Mouse (Mus musculus): ENCODE results near the gene Rita1. TPM values are rescaled to one million over a fixed set of nuclear protein-coding genes. Genes with fewer than 3 reads are reported as not detected.

The Rita1 gene
- total RNA-seq, 1 experiment from 2014 or later = 0.81 TPM

- ATAC-seq (ENCODE audit: extremely low read depth, insufficient number of reproducible peaks, low FRiP score, poor library complexity, severe bottlenecking) = no peak
These were observed 32.3 kb downstream of the Rita1 start for GRCm38 (mm10) chr5:120579898-120580626.

GRCm38 (mm10) chr5:120579211-120579897 lies 33.0 kb downstream of the Rita1 start:
- peak; percentile 42 for ATAC-seq (ENCODE audit: extremely low read depth, insufficient number of reproducible peaks, low FRiP score, poor library complexity, severe bottlenecking)

- peak; percentile 40 for ATAC-seq (ENCODE audit: extremely low read depth, insufficient number of reproducible peaks, low FRiP score, poor library complexity, severe bottlenecking)
These were observed 33.8 kb downstream of the Rita1 start for GRCm38 (mm10) chr5:120578504-120579081.

DNA sequence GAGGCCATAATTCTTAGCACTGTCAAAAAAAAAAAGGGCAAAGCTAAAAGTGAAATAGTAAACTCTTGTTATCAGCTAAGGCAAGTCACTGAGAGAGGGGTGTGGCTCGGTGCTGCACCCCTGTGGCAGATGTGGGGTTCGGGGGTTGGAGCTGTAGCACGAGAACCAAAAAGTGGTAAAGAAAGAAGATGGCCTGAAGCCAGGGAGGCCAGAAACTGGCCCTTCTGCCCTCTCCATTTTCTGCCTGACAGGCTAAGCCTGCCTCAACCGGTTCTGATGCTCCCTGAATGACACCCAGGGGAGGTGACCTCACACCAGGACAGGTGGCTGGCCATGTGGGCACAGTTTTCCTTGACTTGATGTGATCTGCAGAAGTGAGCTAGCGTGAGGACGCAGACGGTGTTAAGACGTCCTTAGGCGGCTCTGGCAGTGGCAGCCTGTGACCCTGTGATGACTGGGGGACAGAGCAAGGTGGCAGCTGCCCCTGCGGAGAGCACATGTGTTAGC lies 34.4 kb downstream of the Rita1 start:
- ATAC-seq (ENCODE audit: extremely low read depth, insufficient number of reproducible peaks, low FRiP score, poor library complexity, severe bottlenecking) = 0 out of 2 replicates have a peak, but pooled peaks have one; percentile 14

DNA sequence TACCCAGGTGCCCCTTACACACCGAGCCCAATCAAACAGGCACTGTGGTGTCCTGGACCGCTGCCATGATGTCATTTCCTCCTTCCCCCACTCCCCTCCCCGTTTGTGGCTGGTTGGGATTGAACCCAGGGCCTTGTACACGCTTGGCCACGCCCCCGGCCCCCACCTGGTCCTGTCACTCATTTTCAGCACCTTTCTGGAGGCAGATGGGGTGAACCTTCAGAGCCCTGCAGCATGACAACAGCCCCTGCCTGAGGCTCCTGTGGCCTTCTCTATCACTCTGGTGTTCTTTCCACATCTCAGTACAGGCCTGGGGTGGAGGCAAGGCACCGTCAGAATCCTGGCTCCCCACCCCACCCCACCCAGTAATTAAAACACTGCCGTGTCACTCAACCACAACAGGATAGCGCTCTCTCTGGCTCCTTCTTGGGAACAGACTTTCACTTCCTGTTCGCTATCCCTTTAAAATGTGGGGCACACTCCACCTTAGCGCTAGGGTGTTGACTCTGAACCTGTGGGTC lies 35.5 kb downstream of the Rita1 start:
- no peak for ATAC-seq (ENCODE audit: extremely low read depth, insufficient number of reproducible peaks, low FRiP score, poor library complexity, severe bottlenecking)

GRCm38 (mm10) chr5:120574469-120575063 lies 37.8 kb downstream of the Rita1 start:
- no peak for ATAC-seq (ENCODE audit: extremely low read depth, insufficient number of reproducible peaks, low FRiP score, poor library complexity, severe bottlenecking)

- no peak for ATAC-seq (ENCODE audit: extremely low read depth, insufficient number of reproducible peaks, low FRiP score, poor library complexity, severe bottlenecking)
These were observed 41.2 kb downstream of the Rita1 start for GRCm38 (mm10) chr5:120571056-120571740.

GRCm38 (mm10) chr5:120570289-120570897 lies 42.0 kb downstream of the Rita1 start:
- ATAC-seq (ENCODE audit: extremely low read depth, insufficient number of reproducible peaks, low FRiP score, poor library complexity, severe bottlenecking) = peak; percentile 80

GRCm38 (mm10) chr5:120569791-120570190 lies 42.6 kb downstream of the Rita1 start:
- ATAC-seq (ENCODE audit: extremely low read depth, insufficient number of reproducible peaks, low FRiP score, poor library complexity, severe bottlenecking) = no peak

DNA sequence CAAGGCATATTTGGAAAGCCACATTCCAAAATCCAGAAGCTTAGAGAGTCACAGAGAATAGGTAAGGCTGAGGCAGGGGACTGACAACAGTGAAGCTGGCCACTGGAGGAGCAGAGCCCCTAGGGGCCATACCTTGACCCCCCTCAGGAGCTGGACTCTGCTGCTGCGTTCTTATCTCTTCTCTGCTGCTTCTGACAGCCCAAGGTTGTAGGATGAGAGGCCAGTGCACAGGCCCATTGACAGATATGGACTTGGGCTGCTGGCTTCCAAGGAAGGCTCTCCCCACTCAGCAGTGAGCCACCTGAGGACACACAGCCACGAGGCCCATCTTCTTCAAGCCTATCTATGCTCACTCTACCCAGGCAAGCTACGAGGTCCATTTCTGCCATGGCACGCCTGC lies 43.4 kb downstream of the Rita1 start:
- no peak for ATAC-seq (ENCODE audit: extremely low read depth, insufficient number of reproducible peaks, low FRiP score, poor library complexity, severe bottlenecking)

- no peak for ATAC-seq (ENCODE audit: extremely low read depth, insufficient number of reproducible peaks, low FRiP score, poor library complexity, severe bottlenecking)
These were observed 44.0 kb downstream of the Rita1 start for GRCm38 (mm10) chr5:120568336-120568768.

DNA sequence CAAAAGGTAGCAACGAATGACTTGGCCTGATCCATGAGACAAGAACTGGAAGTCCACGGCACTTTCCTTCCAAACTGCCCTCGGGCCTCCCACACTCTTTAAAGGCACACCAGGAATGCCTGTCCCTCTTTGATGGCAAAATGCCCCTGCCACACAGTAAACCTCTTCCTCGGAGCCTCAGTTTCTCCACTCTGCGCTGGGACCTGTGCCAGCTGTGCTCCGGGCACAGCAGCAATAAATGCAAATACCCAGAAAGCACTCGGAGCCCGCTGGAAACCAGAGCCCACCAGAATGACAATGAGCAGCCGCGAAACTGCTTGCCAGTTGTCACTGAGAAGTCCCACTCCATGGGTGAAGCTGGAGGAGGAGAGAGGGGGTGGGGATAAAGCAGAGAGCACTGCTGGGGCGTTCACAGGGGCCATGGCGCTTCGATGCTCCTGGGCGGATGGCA lies 44.6 kb downstream of the Rita1 start:
- ATAC-seq (ENCODE audit: extremely low read depth, insufficient number of reproducible peaks, low FRiP score, poor library complexity, severe bottlenecking) = no peak

- ATAC-seq (ENCODE audit: extremely low read depth, insufficient number of reproducible peaks, low FRiP score, poor library complexity, severe bottlenecking) = no peak
These were observed 45.1 kb downstream of the Rita1 start for GRCm38 (mm10) chr5:120567253-120567701.

DNA sequence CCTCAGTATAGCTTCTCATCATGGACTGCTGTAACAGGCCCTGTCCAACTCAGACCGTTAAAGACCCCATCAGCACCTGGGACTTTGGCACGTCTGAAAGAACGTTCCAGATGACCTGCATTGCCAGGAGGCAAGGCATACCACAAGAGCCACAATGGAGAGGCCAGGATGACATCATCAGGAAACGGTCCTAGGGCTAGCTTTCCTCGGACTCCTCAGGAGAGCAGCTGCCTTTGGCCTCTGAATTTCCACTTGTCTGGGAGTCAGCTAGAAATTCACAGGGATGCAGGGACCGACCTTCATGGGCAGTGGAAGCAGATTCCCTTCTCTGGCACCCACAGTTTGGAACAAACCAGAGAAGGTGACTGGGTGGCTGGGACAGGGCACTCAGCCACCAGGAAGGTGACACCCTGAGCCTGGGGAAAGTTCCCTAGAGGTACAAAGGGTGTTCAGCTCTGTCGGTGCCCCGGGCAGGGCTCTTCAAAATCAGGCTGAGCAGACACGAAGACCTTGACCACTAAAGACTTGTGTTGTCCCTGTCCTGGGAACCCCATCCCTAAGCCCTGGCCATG lies 45.6 kb downstream of the Rita1 start:
- no peak for ATAC-seq (ENCODE audit: extremely low read depth, insufficient number of reproducible peaks, low FRiP score, poor library complexity, severe bottlenecking)

DNA sequence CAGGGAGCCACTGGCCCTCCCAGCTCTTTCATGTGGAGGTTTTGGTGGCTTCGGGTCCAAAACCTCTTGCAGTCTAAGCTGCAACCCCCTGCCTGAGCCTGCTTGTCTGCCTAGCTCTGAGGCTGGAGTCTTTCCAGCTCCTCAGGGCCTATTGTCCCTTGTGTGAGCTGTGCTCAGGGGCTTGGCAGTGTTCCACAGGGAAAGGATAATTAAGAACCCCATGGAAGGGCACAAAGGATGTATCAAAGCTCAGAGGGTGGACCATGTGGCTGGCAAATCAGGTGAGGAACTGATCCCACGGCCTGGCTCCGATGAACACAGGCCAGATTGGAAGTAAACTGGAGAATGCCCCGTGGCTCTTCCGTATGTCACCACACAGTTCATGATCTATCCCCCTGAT lies 46.3 kb downstream of the Rita1 start:
- ATAC-seq (ENCODE audit: extremely low read depth, insufficient number of reproducible peaks, low FRiP score, poor library complexity, severe bottlenecking) = no peak

- no peak for ATAC-seq (ENCODE audit: extremely low read depth, insufficient number of reproducible peaks, low FRiP score, poor library complexity, severe bottlenecking)
These were observed 47.1 kb downstream of the Rita1 start for GRCm38 (mm10) chr5:120565171-120565905.

DNA sequence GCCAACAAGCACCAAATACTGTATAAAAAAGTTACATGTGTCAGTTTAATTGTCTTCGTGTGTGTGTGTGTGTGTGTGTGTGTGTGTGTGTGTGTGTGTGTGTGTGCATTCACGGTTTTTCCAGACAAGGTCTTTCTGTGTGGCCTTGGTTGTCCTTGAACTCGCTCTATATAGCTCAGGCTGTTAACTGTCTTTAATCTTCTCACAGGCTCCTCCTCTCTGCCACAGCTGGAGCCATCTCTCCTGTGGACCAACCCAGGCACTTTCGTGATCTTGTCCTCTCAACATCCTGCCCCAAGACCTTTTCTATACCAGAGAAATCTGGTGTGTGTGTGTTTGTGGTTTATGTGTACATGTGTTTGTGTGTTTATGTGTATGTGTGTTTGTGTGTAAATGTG lies 48.5 kb downstream of the Rita1 start:
- no peak for ATAC-seq (ENCODE audit: extremely low read depth, insufficient number of reproducible peaks, low FRiP score, poor library complexity, severe bottlenecking)

Measured in neutrophil, adult 5-6 weeks (primary cell).